Mouse (Mus musculus): ENCODE results near the gene Ksr2. TPM values are rescaled to one million over a fixed set of nuclear protein-coding genes. Genes with fewer than 3 reads are reported as not detected.

Ksr2 gene
- total RNA-seq (2023) = not detected

DNA sequence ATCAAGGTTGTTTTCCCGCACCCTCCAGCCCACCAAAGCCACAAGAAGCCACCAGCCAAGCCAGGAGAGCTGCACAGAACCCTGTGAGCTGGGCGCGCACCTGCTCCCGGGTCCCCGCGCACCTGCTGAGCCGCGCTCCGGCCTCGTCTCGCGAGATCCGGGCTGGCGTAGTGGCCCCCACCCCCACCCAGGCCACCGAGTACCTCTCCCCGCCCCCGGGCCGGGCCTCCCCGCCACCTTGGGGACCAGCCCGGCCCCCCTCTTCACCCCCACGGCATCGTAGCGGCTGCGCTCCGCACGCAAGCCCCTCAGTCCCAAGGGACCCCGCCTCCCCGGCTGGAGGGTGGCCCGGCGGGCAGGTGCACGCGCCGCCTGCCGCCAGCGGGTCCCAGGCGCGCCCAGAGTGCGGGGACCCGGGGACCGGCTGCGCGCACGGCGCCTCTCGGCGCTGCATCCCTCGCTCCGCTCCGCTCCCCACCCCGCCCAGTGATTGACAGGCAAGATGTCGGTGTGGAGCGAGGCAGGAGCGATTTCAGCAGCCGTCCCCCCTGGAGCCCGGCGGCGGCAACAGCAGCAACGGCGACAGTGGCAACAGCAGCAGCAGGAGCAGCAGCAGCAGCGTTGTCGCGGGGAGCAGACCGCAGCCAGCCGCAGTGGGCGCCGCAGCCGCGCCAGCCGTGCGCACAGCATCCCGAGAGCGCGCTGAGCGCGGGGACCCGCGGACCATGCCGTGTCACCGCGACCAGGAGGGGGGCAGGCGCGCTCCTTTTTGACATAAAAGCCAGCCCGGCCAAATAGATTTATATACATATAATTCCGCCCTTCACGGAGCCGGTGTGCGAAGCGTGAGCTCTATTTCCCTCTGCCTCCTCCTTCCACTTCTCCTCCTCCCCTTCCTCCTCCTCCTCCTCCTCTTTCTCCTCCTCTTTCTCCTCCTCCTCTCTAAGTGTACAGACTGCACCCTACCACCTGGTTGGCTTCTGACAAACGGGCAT, at the start of gene Ksr2:
Gene Ksr2 (plus strand): TSS at position 494 of the 995 bp plus-strand sequence.

DNA sequence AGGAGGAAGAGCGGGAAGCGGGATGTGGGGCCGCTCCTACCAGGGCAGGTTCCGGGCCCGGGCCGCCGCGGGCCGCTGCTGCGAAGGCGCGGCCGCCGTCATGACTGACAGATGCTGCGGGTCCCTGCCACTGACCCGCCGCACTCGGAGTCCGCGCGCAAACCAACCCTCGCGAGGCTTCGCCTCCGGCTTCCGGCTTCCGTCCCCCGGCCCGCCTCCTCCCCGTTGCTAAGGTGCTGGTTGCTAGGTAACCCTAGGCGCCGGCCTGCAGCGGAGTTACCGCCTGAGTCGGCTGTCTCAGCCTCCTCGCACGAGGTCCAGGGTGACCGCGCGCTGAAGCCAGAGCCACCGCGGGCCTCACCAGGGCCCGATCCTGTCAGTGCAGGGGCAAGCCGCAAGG, 24.9 kb upstream of the Ksr2 start, which contains the start of gene Rfc5:
Gene Rfc5 (minus strand): TSS at position 171 of the 400 bp plus-strand sequence.

DNA sequence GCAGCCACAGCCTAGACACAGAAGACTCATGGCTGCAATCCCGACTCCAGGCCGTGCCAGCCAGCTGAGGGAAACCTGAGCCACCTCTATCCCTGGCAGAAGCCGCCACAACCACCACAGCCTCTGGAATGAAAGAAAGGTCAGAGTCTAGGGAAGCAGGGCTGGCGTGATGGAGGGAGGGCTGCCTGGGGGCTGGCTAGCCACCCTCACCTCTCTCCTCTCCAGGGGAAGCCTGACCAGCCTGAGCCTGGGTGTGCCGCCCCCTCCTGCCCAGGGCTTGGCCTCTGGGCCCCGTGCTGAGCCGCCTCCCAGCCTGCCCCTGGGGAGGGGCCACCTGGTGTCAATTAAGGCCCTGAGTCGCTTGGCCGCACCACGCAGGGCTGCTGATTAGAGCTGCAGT, 366.9 kb downstream of the Ksr2 start, which contains the start of gene Nos1:
Gene Nos1 (plus strand): TSS at position 352 of the 400 bp plus-strand sequence.

Other genes with a start within 250 kb of the Ksr2 start
- gene Pebp1, start 126.4 kb upstream of the Ksr2 start, total RNA-seq (2023) = 10 to 100 TPM; 46.7 to 54.5 TPM
- 1 to 10 TPM; 5.0 to 7.9 TPM for gene Vsig10, start 94.9 kb upstream of the Ksr2 start, total RNA-seq (2023)
- 10 to 100 TPM; 25.5 to 30.3 TPM for gene Wsb2, start 56.7 kb upstream of the Ksr2 start, total RNA-seq (2023)
- 10 to 100 TPM; 25.6 to 42.5 TPM for gene Rfc5, start 25.0 kb upstream of the Ksr2 start, total RNA-seq (2023)